Mouse (Mus musculus) hindbrain, embryonic 10.5 days (tissue): ENCODE measurements around the gene LTO1. TPM values are rescaled to one million over a fixed set of nuclear protein-coding genes. Genes with fewer than 3 reads are reported as not detected.
"Not testable (repeated sequence)": the region's sequence is repeated elsewhere in the genome, so short reads cannot be mapped to it uniquely, and the experiment has no call there.

Experiments
- DNase-seq: peaks from one replicate; pipeline ENCODE4 v3.0.0-alpha.2; 2017; ENCODE audit warnings: low spot score
- H3K27ac ChIP-seq: fragments of 300-500 bp; sonication (generic); 2 replicates; pipeline ENCODE4 v1.5.1; 2016; ENCODE audit warnings: mild to moderate bottlenecking, moderate library complexity
- H3K27me3 ChIP-seq: fragments of 300-500 bp; sonication (generic); 2 replicates; pipeline ENCODE4 v1.6.1; 2016; ENCODE audit warnings: mild to moderate bottlenecking; ENCODE audit not compliant: poor library complexity, insufficient read depth, severe bottlenecking
- H3K36me3 ChIP-seq: fragments of 300-500 bp; sonication (generic); 2 replicates; pipeline ENCODE4 v1.6.1; 2016; ENCODE audit warnings: mild to moderate bottlenecking, moderate library complexity
- H3K4me1 ChIP-seq: fragments of 300-500 bp; sonication (generic); replicated peaks from 2 replicates; pipeline ENCODE4 v1.6.1; 2016; ENCODE audit warnings: mild to moderate bottlenecking
- H3K4me3 ChIP-seq: fragments of 300-500 bp; sonication (generic); 2 replicates; pipeline ENCODE4 v1.5.1; 2016; ENCODE audit warnings: mild to moderate bottlenecking, moderate library complexity
- H3K9me3 ChIP-seq: fragments of 300-500 bp; sonication (generic); 2 replicates; pipeline ENCODE4 v1.6.1; 2016; ENCODE audit warnings: mild to moderate bottlenecking, moderate library complexity
- WGBS: fragments of 180-500 bp; shearing (Covaris S2); methylation state at CpG from one replicate; pipeline ENCODE4 v1.1.7; 2016; 5-methylcytosine and 5-hydroxymethylcytosine counted together
- polyA plus RNA-seq: library from polyadenylated mRNA; unstranded; fragments of >200 nt; fragmentation: Nextera tagmentation; extraction: Ambion mirVana; gene quantifications from 2 replicates; pipeline ENCODE4 v1.2.1, GENCODE M21; 2016

LTO1 gene
- polyA plus RNA-seq, 1 experiment from 2014 or later = 30.5 TPM

DNA sequence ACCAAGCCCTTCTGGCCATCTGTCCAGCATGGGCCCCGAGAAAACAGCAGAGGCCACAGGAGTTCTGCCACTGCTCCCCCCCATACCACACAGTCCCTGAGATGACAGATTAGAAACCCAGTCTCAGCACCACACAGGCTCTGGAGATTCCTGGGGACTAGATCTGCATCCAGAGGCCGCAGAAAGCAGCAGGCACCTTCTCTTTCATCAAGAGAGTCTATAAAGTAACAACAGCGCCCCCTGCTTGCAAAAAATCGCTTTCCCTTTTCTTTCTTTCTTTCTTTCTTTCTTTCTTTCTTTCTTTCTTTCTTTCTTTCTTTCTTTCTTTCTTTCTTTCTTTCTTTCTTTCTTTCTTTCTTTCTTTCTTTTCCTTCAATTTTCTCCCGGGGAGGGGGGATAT is 20.7 kb upstream of the LTO1 start:
- H3K4me1 ChIP-seq = peaks cover 60% of the 10 kb centered on the region
- peak overlapping the region; percentile 56 for H3K4me3 ChIP-seq
- DNase-seq = peak; percentile 38
- 1% methylated on average over 5 of the region's 5 CpGs for WGBS
- H3K9me3 ChIP-seq = no peaks in the 10 kb centered on the region
- H3K36me3 ChIP-seq = no peaks in the 10 kb centered on the region
- H3K27ac ChIP-seq = peak overlapping the region; percentile 66; the same call in 1 of the 2 replicates
- H3K27me3 ChIP-seq = peaks cover 70% of the 10 kb centered on the region

DNA sequence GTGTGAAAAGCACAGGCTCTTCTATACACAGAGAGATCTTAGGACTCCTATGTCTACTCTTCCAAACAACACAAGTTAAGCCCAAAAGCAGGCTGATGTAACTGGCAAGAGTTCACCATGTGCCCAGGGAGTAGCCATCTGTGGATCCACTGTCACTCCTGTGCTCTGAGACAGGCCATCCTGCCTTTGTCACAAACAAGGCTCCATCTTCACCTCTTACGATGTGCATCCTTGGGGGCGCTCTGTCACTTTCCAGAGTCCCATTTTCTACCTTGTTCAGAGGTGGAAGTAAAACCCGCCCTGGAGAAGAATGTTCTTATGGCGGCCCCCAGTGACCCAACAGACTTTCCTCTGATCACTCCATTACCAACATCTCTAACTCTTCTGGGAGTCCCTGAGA is 20.2 kb upstream of the LTO1 start:
- peak overlapping the region; percentile 81 for H3K27ac ChIP-seq

DNA sequence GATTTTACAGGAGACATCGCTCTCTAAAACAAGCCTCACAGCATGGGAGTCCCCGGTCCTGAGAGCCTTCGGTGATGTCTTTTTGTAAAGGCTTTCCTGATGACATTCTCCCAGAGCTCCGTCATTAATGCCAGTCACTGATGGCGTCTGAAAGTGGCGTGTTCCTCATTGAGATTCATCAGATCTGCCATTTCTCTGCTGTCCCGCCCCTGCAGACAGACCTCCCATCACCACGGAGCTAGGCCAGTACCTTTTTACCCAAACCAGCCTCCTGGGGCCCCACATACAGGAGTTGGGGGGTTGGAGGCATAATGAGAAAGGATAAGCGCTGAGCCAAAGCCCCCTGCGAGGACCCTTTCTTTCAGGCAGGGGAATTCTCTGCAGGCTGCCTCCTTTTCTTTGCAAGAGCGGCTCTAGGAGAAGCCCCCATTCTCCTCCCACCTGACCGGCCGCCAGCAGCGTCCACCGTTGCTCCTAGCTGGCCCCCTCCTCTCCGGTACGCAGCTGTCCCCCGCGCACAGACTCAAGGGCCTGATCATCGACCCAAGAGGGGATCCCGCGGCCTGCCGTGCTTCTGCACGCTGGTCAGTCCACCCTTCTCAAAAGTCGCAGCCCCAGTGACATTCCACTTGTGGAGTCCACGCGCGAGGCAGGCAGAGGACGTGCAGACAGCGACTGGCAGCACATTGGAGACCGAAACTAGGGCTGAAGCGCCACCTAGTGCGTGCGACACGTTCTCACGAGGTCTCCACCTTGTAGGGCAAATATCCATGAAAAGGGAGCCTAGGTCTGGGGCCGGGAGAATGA is 19.4 kb upstream of the LTO1 start:
- Histone ChIP-seq H3K4me3 (peak overlapping the region; percentile 56), H3K36me3 (0 out of 2 replicates have a peak, but pooled peaks cover 4% of the 10 kb centered on the region), H3K27ac (peak overlapping the region; percentile 81), H3K9me3 (no peaks in the 10 kb centered on the region), H3K4me1 (peaks cover 60% of the 10 kb centered on the region), H3K27me3 (peaks cover 69% of the 10 kb centered on the region)
- peak; percentile 85 for DNase-seq
- WGBS = under 1% methylated on average over 37 of the region's 37 CpGs

More for the DNA sequence above, 20.2 kb upstream of the LTO1 start:
- peak; percentile 24 for DNase-seq
- no peaks in the 10 kb centered on the region for H3K9me3 ChIP-seq
- H3K36me3 ChIP-seq = 0 out of 2 replicates have a peak, but pooled peaks cover 3% of the 10 kb centered on the region
- H3K4me1 ChIP-seq = peaks cover 59% of the 10 kb centered on the region
- H3K4me3 ChIP-seq = peak overlapping the region; percentile 56
- WGBS = under 1% methylated on average over 4 of the region's 4 CpGs
- H3K27me3 ChIP-seq = peaks cover 70% of the 10 kb centered on the region

DNA sequence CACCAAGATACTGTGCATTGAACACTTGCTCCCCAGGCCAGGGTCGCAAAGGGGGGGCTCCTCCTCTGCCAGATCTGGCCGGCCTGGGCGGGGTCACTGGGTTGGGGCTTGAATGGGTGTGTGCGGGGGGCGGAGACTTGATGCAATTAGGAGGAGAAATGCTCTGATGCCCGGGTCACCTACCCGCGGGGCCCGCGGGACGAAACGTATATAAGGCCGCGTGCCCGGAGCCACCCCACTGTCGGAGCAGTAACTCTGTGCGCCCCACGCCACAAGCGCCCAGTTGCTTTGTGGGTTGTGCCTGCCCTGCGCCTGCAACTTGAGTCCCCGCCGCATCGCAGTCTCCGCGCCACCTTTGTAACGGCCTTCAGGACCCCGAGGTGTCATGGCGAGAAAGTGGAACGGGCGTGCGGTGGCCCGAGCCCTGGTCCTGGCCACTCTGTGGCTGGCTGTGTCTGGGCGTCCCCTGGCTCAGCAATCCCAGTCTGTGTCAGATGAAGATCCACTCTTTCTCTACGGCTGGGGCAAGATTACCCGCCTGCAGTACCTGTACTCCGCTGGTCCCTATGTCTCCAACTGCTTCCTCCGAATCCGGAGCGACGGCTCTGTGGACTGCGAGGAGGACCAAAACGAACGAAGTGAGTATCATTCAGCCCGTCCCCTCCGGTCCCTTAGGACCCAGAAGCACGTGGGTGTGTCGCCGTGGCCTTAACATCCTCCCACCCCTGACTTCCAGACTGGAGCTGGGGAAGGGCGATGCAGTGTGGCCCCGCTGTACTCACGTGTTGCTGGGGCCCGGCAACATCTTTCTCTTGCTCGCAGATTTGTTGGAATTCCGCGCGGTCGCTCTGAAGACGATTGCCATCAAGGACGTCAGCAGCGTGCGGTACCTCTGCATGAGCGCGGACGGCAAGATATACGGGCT is 18.3 kb upstream of the LTO1 start, which contains the start of gene Fgf15:
Fgf15 (plus strand) TSS at position 238 of the 925 bp plus-strand sequence.
- DNase-seq = peak; percentile 58
- 0 out of 2 replicates have a peak, but pooled peaks cover 5% of the 10 kb centered on the region for H3K36me3 ChIP-seq
- peaks cover 65% of the 10 kb centered on the region for H3K27me3 ChIP-seq
- H3K9me3 ChIP-seq = no peaks in the 10 kb centered on the region
- H3K4me3 ChIP-seq = peak within 1 kb of the TSS; percentile 56
- WGBS = under 1% methylated on average over 65 of the region's 65 CpGs
- peak within 1 kb of the TSS; percentile 81 for H3K27ac ChIP-seq
- H3K4me1 ChIP-seq = peaks cover 61% of the 10 kb centered on the region

DNA sequence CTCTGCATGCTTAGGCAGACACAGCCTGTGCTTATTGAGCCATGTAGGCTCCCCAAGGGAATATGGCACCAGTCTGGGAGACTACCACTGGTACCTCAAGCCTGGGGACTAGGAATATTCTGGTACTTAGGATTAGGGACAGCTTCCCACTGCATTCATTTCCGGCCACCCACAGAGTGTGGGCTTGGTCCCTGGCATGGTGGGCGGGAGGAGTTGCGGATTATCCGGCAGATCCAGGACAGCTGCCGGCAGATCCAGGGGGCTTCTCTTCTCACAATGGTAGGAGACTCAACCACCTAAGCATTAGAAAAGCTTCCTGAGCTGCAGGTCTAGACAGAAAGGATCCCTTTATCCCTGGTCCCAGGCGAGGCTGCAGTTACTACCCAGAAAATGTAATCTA is 16.4 kb upstream of the LTO1 start:
- H3K36me3 ChIP-seq = 0 out of 2 replicates have a peak, but pooled peaks cover 5% of the 10 kb centered on the region
- H3K9me3 ChIP-seq = no peaks in the 10 kb centered on the region
- peak overlapping the region; percentile 56 for H3K4me3 ChIP-seq
- peaks cover 54% of the 10 kb centered on the region for H3K4me1 ChIP-seq
- WGBS = 27% methylated on average over 6 of the region's 6 CpGs
- H3K27ac ChIP-seq = no peak overlapping the region
- H3K27me3 ChIP-seq = peaks cover 62% of the 10 kb centered on the region
- no peak for DNase-seq

DNA sequence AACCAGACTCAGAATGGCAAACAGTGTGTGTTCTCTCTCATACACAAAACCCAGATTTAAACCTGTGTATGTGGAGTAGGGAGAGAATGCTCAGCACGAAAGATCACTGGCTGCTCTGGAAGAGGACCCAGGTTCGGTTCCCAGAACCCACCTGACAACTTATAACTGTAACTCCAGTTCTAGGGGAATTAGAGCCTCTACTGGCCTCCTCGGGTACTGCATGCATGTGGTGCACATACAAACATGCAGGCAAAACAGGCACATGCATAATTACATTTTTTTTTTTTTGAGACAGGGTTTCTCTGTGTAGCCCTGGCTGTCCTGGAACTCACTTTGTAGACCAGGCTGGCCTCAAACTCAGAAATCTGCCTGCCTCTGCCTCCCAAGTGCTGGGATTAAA is 9.4 kb upstream of the LTO1 start:
- H3K4me1 ChIP-seq, H3K4me3 ChIP-seq, H3K36me3 ChIP-seq, H3K27ac ChIP-seq, DNase-seq, H3K27me3 ChIP-seq, H3K9me3 ChIP-seq: not testable (repeated sequence)
- 91% methylated on average over 3 of the region's 3 CpGs for WGBS

DNA sequence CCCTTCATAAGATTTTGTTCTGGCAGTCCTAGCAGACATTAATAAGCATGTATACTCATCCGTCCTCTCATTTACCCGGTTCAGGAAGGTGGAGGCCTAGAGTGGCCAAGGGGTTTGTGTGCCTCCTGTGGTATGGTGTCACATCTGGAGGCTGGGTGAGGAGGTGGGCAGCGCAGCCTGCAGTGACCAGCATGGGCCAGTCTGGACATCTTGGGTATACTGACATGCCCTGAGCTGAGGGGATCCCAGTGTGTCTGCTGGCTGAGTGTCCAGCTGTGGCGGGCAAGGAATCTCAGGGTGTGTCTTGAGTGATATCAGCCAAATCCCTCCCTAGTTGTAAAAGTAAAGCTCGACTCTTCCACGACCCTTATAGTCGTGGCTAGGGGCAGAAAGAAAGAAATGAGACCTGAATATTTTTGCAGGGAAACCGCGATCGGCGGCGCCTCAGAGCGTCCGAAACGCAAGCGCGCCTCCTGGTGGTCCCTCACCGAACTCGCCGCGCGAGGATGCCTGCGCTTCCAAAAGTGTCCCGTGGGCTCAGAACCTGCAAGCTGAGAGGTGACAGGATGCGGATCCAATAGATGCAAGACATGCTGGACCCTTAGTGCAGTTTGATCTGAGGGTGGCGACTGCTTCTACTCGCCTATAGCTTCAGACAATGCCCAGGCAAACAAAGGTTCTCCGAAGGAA is 8.0 kb upstream of the LTO1 start:
- H3K27me3 ChIP-seq = peaks cover 9% of the 10 kb centered on the region; the same call in 1 of the 2 replicates
- H3K4me3 ChIP-seq = peak overlapping the region; percentile 30
- peak; percentile 82 for DNase-seq
- H3K36me3 ChIP-seq = no peaks in the 10 kb centered on the region
- 10% methylated on average over 28 of the region's 28 CpGs for WGBS
- no peaks in the 10 kb centered on the region for H3K9me3 ChIP-seq
- H3K4me1 ChIP-seq = peaks cover 8% of the 10 kb centered on the region; the same call in 1 of the 2 replicates
- peak overlapping the region; percentile 60 for H3K27ac ChIP-seq

DNA sequence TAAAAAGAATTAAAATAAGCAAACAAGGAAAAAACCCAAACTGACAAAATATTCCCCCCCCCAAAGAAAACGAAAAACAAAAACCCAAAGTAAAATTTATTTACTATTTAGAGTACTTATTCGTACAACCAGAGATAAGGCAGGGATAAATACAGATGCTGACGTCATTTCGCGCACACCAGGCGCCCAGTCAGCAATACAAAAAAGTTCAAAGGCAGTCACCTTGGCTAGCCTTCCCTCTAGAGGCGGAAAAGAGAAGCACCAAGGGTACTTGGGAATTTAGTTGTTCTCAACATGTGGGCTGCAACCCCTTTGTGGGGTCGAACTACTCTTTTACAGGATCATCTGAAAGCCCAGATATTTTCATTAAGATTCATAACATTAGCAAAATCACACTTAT is 7.1 kb upstream of the LTO1 start:
- WGBS = 19% methylated on average over 8 of the region's 8 CpGs
- Histone ChIP-seq H3K9me3 (no peaks in the 10 kb centered on the region), H3K27me3 (peaks cover 9% of the 10 kb centered on the region; the same call in 1 of the 2 replicates), H3K4me3 (no peak overlapping the region), H3K4me1 (peaks cover 8% of the 10 kb centered on the region; the same call in 1 of the 2 replicates), H3K27ac (no peak overlapping the region), H3K36me3 (no peaks in the 10 kb centered on the region)
- no peak for DNase-seq

DNA sequence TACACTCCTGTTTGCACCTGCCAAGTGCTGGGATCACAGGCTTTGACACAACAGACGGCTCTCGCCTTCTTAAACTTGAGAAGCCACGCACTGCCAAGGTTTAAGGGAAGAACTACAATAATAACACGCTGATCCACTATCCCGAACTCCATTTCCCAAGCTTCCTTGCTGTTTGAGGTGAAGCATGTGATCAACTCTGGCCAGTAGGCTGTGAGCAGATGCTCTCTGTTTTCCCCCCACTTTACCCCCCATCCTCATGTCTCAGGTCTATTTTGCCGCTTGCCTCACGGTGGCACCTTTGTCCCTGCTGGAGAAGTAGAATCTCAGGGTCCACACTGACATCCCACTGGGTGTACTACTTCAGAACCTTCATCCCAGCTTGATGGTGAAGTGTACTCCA is 6.2 kb upstream of the LTO1 start:
- Histone ChIP-seq H3K4me1 (peaks cover 8% of the 10 kb centered on the region; the same call in 1 of the 2 replicates), H3K9me3 (no peaks in the 10 kb centered on the region), H3K27ac (no peak overlapping the region; the same call in 1 of the 2 replicates), H3K27me3 (peaks cover 9% of the 10 kb centered on the region; the same call in 1 of the 2 replicates), H3K36me3 (no peaks in the 10 kb centered on the region), H3K4me3 (no peak overlapping the region)
- 41% methylated on average over 7 of the region's 7 CpGs for WGBS
- DNase-seq = no peak

DNA sequence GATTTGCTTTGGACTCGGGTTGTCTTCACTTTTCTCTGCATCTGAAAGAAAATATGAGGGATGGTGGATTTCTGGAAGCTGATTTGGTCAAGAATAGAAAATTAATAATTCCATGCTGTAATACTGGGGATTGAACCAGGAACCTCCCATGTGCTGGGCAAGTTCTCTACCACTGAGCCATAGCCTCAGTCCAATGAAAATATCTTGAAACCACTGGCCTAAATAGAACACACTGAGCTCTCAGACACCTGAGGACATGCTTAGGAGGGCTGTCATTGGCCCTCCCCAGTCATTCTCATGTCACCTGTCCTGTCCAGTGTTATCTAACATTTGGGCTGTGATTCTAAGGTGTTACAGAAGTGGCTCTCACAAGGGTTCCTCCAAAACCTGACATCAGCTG is 3.8 kb upstream of the LTO1 start:
- no peak for DNase-seq
- H3K36me3 ChIP-seq = no peaks in the 10 kb centered on the region
- WGBS = 86% methylated on average over 1 of the region's 1 CpGs

DNA sequence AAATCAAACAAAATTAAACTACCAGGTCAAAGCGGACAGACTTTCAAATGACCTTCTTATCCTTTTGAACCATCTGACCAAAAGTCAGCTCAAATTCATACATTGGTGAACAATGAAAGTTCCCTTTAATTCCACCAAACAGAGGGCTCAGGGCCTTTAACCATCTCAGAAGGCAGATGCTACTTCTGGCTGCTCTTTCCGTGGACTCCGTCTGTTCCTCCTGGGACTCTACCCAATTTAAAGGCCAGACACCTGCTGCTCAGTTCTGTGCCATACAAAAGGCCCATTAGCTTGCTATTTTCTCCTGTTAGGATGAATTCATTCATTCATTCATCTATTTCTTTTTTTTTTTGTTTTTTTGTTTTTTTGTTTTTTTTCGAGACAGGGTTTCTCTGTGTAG is 2.0 kb upstream of the LTO1 start:
- 73% methylated on average over 4 of the region's 4 CpGs for WGBS
- Histone ChIP-seq H3K4me3 (no peak overlapping the region), H3K27ac (no peak overlapping the region), H3K4me1 (peaks cover 15% of the 10 kb centered on the region), H3K36me3 (peaks cover 13% of the 10 kb centered on the region), H3K9me3 (no peaks in the 10 kb centered on the region), H3K27me3 (no peaks in the 10 kb centered on the region)
- DNase-seq = no peak

More for the DNA sequence above, 3.8 kb upstream of the LTO1 start:
- Histone ChIP-seq H3K27me3 (peaks cover 7% of the 10 kb centered on the region; the same call in 1 of the 2 replicates), H3K27ac (no peak overlapping the region), H3K4me3 (no peak overlapping the region), H3K4me1 (peaks cover 17% of the 10 kb centered on the region), H3K9me3 (no peaks in the 10 kb centered on the region)

DNA sequence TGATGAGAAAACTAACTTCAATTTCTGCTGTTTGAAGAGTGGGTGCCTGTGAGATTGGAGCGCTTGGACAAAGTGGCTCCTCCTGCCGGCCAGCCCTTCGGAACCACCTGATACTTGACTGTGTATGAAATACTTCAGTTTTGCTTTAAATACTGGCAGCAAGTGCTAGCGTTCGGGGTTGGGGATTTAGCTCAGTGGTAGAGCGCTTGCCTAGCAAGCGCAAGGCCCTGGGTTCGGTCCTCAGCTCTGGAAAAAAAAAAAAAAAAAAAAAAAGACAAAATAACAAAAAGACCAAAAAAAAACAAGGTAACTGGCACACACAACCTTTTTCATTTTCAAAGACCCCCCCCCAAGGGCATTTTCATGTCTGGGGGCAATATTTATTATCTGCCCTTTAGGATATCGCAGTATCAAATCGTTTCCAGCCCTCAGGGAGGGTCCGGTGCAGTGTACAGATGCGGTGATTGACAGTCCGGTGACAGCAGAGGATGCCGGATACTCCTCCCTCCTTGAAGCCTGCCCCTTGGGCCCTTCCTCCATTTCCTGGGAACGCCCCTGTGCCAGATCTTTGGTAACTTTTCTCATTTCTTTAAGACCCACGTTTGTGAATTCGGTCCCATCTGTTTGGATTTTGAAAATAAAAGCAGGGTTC is 478 bp upstream of the LTO1 start:
- Histone ChIP-seq H3K4me1 (peaks cover 15% of the 10 kb centered on the region), H3K36me3 (peaks cover 28% of the 10 kb centered on the region), H3K27ac (peak overlapping the region; percentile 89), H3K9me3 (no peaks in the 10 kb centered on the region), H3K27me3 (no peaks in the 10 kb centered on the region), H3K4me3 (peak overlapping the region; percentile 76)
- 5% methylated on average over 17 of the region's 17 CpGs for WGBS
- no peak for DNase-seq
